Mouse (Mus musculus): ENCODE results near the gene Lingo4. TPM values are rescaled to one million over a fixed set of nuclear protein-coding genes. Genes with fewer than 3 reads are reported as not detected.
A peak's percentile ranks its signal among the peaks of the same experiment; 100 is the strongest.

The Lingo4 gene
- total and polyA plus RNA-seq, 3 experiments: not detected

DNA sequence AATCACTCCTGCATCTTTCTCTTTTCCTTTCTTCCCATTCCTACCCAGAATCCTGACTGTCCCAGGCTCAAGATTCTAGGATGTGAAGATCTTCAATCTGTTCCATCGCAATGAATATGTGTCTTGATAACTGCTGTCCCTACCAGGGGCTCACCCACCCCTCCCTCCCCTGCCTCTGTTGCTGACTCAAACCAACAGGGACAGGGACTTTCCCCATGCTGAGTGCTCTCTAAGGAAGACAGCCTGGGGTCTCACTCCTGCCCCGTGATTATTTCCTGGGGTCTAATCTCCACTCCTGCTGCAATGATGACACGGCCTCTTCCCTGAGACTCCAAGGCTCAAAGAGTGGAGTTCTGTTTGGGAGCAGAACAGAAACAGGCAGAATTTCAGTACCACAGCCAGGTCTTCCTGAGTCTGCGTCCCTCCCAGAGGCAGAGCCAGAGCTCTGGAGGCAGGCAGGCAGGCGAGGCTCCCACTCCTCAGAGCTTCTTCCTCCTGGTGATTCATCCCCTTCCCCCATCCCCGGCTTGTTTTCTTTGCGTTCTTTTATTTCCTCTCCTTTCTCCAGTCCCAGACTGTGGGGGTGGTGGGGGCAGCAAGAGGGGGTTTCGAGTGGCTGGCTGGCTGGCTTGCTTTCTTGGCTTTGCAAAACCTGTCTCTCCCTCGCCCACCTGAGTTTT, 18.3 kb upstream of the Lingo4 start:
- Histone ChIP-seq H3K36me3 (replicated peaks in 1 of 2; ENCODE audit: control insufficient read depth in 1 of 2, insufficient read depth in 1 of 2, low read length in 1 of 2) (no peaks in the 10 kb centered on the region), H3K4me2 (ENCODE audit: insufficient read depth, low read depth, poor library complexity, severe bottlenecking) (peak overlapping the region; percentile 37; the same call in 1 of the 2 replicates), H3K9ac (ENCODE audit: insufficient read depth, low read depth) (no peak overlapping the region), H3K4me1 (ENCODE audit: control insufficient read depth in 1 of 2, insufficient read depth in 2 of 2) (peaks cover 17 to 94% of the 10 kb centered on the region in 2 experiments), H3K27ac (ENCODE audit: insufficient read depth, low read depth) (no peak overlapping the region), H3K79me2 (replicated peaks; ENCODE audit: control insufficient read depth, extremely low read depth, insufficient read depth, poor library complexity, severe bottlenecking) (no peaks in the 10 kb centered on the region), H3K27me3 (replicated peaks) (no peaks in the 10 kb centered on the region), H3K4me3 (replicated peaks in 1 of 3; ENCODE audit: low read depth in 2 of 3, low read length in 2 of 3, poor library complexity in 1 of 3) (no peak overlapping the region), H3K9me3 (replicated peaks; ENCODE audit: low read length) (no peaks in the 10 kb centered on the region)
- dilution Hi-C loops (cut with MboI; ENCODE audit: extremely low pct_ligation_motif_present, extremely low pct_unique_long_range_greater_than_20kb, low sequenced_read_pairs): no loop called here
- in situ Hi-C loops (cut with MboI; ENCODE audit: low pct_ligation_motif_present, low pct_unique_long_range_greater_than_20kb, low sequenced_read_pairs): loop anchor here (5.0 kb wide), 1 partner anchor 47 kb away; no protein-coding TSS in a partner anchor
- TF ChIP-seq IRF4 (IDR thresholded peaks at IDR 0.05; ENCODE audit: low read depth, low read length) (peak; percentile 95), PAX5 (IDR thresholded peaks at IDR 0.05; ENCODE audit: low read length) (no peak), GABPA (IDR thresholded peaks at IDR 0.05; ENCODE audit: insufficient replicate concordance, low read depth, low read length) (no peak), MAZ (IDR thresholded peaks at IDR 0.05; ENCODE audit: low read depth, low read length) (0 out of 2 replicates have a peak, but pooled peaks have one; percentile 70), RCOR1 (conservative IDR thresholded peaks at IDR 0.05; ENCODE audit: low read depth, low read length) (no peak), KAT2A (IDR thresholded peaks at IDR 0.05; ENCODE audit: insufficient replicate concordance, low read length) (no peak), NRF1 (IDR thresholded peaks at IDR 0.05; ENCODE audit: low read depth, low read length) (no peak), NELFE (IDR thresholded peaks at IDR 0.05; ENCODE audit: low read depth, low read length) (no peak), UBTF (IDR thresholded peaks at IDR 0.05; ENCODE audit: low read depth, low read length) (no peak), USF1 (IDR thresholded peaks at IDR 0.05; ENCODE audit: low read depth, low read length) (no peak), RAD21 (IDR thresholded peaks at IDR 0.05; ENCODE audit: low read depth, low read length) (no peak), SMC3 (IDR thresholded peaks at IDR 0.05; ENCODE audit: low read depth, low read length) (no peak), JUND (conservative IDR thresholded peaks at IDR 0.05; ENCODE audit: low read depth, low read length) (peak; percentile 53), ZNF384 (IDR thresholded peaks at IDR 0.05; ENCODE audit: low read depth, low read length) (no peak), JUN (IDR thresholded peaks at IDR 0.05; ENCODE audit: insufficient read depth, low read depth, low read length) (peak; percentile 23; the same call in 1 of the 2 replicates), ZMIZ1 (IDR thresholded peaks at IDR 0.05; ENCODE audit: low read depth, low read length) (no peak), E2F4 (IDR thresholded peaks at IDR 0.05; ENCODE audit: insufficient replicate concordance, low read depth, low read length) (no peak), EP300 (IDR thresholded peaks at IDR 0.05; ENCODE audit: low read length) (peak; percentile 86), MAFK (IDR thresholded peaks at IDR 0.05; ENCODE audit: insufficient replicate concordance, low read length) (no peak), ETS1 (conservative IDR thresholded peaks at IDR 0.05; ENCODE audit: low read depth, low read length) (no peak), ELF1 (IDR thresholded peaks at IDR 0.05; ENCODE audit: low read depth, low read length) (no peak), MYC (IDR thresholded peaks at IDR 0.05; ENCODE audit: low read depth, low read length) (no peak), MEF2A (IDR thresholded peaks at IDR 0.05; ENCODE audit: borderline replicate concordance, low read depth, low read length) (no peak), CHD1 (IDR thresholded peaks at IDR 0.05; ENCODE audit: low read depth, low read length) (no peak), MXI1 (IDR thresholded peaks at IDR 0.05; ENCODE audit: low read depth, low read length) (no peak), TCF12 (IDR thresholded peaks at IDR 0.05; ENCODE audit: low read depth, low read length) (no peak), USF2 (conservative IDR thresholded peaks at IDR 0.05; ENCODE audit: low read depth, low read length) (no peak), MAX (IDR thresholded peaks at IDR 0.05; ENCODE audit: low read length) (no peak), POLR2A (IDR thresholded peaks at IDR 0.05; ENCODE audit: low read depth, low read length) (no peak), CTCF (conservative IDR thresholded peaks at IDR 0.05 in 1 of 2, IDR thresholded peaks at IDR 0.05 in 1 of 2; ENCODE audit: low read depth in 2 of 2, low read length in 2 of 2) (no peak), BHLHE40 (IDR thresholded peaks at IDR 0.05; ENCODE audit: low read depth, low read length) (no peak; the same call in 1 of the 2 replicates), SIN3A (IDR thresholded peaks at IDR 0.05; ENCODE audit: low read length) (no peak), TBP (conservative IDR thresholded peaks at IDR 0.05; ENCODE audit: low read depth, low read length) (no peak), POLR2AphosphoS2 (IDR thresholded peaks at IDR 0.05; ENCODE audit: low read depth, low read length) (no peak), CHD2 (IDR thresholded peaks at IDR 0.05; ENCODE audit: low read length) (no peak), ZKSCAN1 (IDR thresholded peaks at IDR 0.05; ENCODE audit: borderline replicate concordance, low read depth, low read length) (no peak), ZC3H11A (IDR thresholded peaks at IDR 0.05; ENCODE audit: low read depth, low read length) (no peak), HCFC1 (IDR thresholded peaks at IDR 0.05; ENCODE audit: low read depth, low read length) (0 out of 2 replicates have a peak, but pooled peaks have one; percentile 6)
- DNase-seq (ENCODE audit: extremely low read depth): peak; percentile 58
